Mouse (Mus musculus): ENCODE data around the gene Aff3.
A peak's percentile ranks its signal among the peaks of the same experiment; 100 is the strongest.

Gene Aff3

DNA sequence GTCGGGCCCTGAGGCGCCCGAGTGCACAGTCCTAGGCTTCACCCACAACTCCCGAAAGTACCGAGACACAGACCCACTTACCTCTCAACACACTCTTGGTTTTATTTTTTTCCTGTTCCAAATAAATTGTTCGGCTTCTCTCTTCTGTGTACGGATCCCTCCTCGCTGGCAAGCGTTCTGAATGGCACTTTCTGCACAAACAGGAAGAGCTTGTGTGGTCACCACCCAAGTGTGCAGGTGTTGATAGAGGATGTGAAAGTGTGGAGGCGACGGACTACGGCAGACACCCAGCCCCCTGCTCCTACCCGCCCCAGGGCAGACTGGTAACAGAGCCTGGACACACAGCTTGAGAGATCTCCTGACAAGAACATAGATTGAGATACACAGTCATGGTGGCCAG is at the start of gene Aff3:
Aff3 (minus strand) TSS at position 179 of the 400 bp plus-strand sequence.
- DNase-seq, result peak; percentile 65 to 78

DNA sequence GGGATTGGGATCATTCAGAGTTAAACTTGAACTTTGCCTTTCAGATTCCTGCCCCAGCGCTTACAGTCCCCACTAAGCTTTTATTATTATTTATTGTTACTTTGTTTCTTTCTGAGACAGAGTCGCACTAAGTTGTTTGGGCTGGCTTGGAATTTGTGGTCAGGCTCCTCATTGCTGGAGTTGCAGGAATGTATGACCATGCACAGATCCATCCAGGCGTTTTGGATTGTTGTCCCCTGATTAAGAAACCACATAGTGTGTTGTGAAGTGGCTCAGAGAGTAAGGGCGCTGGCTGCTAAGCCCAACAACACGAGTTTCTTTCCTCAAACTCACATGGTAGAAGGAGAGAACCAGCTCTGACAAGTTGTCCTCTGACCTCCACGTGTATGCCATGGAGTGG is 35.9 kb upstream of the Aff3 start:
- no peak for DNase-seq

DNA sequence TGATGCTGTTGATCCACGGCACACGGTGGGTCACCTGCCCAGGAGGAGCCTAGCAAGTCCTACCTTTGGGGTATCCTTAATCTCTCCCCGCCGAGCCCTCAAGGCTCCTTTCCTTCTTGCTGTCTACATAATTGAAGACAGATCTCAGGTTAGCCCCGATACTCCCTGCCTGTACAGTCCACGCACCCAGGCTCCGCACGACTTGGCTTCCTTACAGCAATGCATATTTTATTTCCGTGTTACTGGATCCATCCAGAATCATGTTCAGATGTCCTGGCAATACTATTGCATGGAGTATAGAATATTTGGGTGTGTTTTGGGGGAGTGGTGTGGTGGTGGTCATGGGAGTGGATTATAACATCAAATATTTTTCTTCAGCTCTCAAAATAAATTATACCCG is 34.5 kb upstream of the Aff3 start:
- no peak for DNase-seq

DNA sequence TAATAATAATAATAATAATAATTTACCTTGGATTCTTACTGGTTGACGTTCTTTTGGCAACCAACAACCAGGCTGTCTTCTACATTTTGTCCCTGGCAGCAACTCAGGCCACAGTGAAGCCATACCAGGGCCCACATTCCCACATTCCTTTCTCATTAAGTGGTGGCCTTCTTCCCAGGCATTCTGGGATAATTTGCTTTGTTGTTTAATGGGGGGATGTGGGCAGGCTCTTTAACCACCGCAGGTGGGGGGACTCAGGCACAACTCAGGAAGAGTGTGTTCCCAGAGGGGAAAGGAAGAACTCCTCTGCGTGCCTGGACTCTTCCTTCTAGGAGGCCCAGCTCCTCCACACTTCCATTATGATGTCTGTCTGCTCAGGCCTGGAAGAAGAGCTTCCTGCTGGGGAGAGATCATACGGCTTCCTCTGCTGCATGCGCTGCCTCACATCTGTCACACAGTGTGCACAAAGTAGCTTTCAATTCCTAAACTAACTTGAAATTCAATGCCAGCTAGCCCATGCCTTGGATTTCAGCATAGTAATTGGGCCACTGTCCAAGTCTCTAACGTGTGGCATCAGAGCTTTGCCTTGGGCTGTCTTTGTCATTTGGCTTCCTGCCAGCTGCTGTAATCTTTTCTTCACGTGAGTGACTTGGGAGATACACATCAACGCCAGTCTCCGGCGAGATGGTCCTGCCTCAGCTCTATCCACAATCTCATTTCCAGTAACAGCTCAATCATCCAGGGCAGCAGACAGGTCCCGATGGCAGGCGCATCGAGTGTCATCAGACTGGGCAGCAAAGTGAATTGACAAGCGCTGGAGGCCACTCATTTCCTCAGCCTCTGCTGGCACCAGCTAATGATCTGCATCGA is 31.3 kb upstream of the Aff3 start:
- no peak for DNase-seq

DNA sequence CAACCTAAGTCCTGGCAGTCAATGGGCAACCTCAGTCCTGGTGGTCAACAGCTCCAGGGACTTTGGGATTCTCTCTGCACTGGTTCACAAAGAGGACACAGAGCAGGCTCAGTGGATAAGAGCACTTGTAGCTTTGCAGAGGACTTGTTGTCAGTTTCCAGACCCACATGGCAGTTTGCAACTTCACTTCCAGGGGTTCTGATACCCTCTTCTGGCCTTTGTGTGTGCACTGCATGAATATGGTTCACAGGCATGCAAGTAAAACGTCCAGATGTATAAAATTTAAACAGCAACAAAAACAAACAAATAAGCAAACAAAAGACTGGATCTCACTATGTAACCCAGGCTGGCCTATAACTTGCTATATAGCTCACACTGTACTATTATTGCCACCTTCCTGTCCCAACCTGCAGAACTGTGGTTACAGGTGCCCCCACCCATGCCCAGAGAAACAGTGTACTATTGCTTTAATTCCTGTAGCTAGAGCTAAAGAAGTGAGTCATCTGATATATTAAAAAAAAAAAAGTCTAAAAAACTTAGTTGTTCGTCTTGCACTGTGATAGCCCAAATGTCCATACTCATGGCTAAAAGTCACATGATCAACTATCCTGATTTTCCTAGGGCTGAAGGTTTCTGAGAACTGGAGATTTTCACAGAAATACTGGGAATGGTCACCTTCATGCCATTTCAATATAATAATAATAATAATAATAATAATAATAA is 30.5 kb upstream of the Aff3 start:
- DNase-seq, result no peak

DNA sequence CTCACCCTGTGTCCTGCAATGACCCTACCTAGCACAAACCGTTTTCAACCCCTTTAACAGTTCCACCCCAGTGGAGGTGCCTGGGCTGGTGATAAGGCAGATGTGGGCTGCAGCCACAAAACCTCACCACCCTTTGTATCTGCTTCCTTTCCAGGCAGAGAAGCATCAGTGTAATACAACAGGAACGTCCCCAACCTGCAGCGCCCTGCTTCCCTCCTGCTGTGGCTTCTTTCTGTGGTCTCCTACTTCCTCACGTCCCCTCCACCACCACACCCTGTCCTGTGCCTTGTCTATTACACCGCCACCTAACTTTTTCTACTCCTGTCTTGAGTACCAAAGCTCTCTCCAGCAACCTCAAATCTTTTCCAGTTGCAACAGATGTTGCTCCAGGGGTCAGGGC is 29.4 kb upstream of the Aff3 start:
- DNase-seq, result peak; percentile 38 to 43

DNA sequence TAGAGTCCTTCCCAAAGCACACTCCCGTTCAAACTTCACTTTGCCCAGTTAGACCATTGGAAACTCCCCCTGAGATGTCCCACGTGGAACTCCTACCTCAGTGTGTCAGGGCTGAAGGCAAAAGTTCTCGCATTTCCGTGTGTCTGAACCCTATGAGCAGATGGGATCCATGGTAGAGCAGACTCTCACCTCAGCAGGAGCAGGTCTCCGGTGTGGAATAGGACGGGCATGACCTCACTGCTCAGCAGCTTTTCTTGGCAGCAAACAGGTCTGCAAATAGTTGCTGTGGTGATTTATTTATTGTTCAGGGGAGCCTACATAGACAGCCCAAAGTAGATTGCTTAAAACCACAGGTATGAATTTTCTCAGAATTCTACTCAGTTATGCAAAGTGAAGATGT is 25.7 kb upstream of the Aff3 start:
- DNase-seq, result no peak

DNA sequence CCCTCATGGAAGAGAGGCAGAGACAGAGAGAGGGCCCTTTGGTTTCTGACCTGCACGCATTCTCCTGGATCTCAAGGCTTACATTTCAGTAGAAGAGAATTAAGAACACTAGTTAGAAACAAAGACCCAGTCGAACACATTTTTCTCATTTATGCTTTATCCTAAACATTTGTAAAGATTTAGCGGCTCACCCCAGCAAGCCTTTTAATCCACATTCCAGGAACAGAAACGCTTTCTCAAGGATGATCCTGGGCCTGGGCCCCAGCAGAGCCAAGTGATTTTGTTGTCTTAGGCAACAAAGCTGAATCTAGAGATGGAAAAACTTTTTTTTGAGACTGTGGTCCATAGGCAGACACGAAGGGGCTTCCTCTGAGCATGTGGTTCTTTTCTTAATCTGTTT is 23.5 kb upstream of the Aff3 start:
- DNase-seq, result no peak

DNA sequence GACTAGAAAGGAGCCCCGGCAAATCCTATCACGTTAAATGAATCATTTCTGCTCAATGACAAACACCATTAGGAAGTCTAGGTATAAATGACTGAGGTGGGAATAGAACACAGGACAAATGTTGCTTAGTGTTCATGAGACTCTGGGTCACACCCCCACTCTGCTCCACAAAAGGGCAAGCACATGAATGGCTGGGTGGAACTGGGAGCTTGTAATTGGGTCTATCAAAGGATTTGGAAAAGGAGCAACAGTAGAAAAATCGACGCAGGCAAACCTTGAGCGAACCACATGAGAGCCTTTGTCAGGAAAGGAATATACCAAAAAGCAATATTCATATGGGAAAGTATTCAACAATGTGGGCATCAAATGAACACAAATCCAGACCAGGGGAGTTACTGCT is 21.0 kb upstream of the Aff3 start:
- DNase-seq, result no peak

DNA sequence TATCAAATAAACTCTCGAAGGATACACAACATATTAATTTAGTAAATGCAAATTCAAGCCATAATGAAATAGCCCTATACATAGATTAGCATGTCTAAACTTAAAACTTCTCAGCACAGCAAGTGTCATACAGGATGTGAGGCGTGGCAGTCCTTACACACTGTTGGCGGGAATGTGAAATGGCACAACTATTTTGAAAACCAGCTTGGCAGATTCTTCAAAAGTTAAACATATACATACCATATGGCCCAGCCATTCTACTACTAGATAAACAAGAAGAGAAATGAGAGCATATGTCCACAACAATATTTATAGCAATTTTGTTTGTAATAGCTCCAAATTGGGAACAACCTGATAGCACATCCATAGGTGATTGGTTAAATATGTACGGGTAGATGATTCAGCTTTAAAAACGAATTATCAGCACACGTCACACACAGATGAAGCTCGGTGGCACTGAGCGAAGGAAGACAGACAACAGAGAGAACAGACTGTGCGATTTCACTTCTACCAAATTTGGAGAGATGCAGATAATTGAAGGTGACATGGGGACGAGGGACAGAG is 18.5 kb upstream of the Aff3 start:
- DNase-seq, result no peak

DNA sequence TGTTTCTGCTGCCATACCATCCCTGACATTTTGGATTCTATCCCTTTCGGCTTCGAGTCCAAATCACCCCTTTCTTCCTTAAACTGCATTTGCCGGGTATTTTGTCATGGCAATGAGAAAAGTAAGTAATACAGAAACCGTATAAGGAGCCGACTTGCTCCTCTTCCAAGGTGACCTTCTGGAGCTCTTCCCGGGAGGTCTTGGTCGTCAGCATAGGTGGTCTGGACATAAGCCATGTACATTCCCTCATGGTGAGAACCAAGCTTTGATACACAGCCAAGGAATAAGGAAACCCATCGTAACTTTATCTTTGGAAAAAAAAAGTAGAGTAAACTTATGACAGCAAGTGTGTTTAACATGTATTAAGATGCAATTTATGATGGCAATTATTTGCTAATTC is 15.1 kb upstream of the Aff3 start:
- DNase-seq, result no peak

DNA sequence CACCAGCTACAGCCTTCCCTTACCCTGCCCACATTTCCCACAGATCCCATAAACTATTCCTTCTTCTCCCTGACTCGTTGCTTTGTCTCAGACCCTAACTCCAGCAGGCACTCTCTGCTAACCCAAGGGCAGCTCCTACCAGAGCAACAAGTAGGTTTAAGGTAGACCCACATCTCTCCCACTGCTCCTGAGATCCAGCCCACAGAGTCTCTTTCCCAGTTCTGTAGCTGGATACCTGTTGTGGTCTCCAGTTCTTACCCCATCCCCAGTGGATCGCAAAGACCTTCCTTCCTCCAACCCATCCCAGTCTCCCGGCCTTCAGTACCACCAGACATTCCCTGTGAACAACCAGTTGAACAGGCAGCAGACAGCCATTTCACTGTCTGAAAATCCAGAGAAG is 7.0 kb upstream of the Aff3 start:
- DNase-seq, result no peak

DNA sequence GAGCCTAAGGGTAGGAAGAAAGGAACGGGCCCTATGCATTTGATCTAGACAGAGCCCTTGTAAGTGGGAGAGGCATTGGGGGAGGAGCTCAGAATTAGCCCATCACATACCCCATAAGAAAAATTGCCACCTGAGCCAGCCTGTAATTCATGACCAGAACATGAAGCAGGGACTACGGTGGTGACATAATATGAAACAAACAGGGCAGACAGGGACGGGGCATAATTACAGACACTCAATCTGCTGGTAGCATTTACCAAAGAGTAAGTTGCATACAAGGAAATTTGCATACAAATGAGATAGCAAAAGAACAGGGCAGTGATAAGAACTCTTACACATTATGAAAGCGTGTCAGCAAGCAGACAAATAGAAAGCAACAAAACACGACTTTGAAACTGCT is 6.3 kb upstream of the Aff3 start:
- DNase-seq, result no peak

DNA sequence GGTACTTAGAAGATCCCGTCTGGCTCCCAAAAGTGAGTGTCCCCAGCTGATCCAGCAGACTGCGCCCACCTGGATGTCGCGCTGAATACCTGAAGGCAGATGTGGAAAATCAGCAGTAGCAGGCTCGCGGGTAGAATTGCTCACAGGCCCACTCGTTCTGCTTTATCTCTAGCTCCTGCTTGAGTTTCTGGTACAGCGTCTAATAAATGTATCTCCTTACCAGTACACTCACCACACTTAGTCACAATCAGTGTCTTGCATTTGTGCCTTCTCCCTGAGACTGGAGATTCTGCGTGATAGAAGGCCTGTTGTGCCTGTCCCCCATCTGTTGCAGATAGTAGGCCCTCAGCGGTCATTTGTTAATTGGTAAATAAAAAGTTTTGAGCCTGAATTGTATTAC is 3.6 kb upstream of the Aff3 start:
- DNase-seq, result no peak

DNA sequence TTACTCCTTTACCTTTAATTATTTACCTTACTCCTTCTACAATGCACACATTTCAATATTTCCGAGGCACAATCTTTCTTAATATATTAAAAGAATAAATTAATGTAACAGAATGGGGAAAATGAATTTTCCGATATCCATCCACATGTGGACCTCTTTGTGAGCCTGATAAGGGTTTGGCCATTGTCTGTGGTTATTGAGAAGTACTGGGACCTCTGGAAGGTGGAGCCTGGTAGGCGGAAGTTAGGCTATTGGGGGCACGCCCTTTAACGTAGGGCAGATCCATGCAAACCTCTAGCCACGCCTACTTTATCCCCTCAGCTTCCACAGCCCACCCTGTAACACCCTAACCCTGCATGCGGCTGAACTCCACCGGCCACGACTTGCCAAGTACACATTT is 3.1 kb upstream of the Aff3 start:
- DNase-seq, result no peak

DNA sequence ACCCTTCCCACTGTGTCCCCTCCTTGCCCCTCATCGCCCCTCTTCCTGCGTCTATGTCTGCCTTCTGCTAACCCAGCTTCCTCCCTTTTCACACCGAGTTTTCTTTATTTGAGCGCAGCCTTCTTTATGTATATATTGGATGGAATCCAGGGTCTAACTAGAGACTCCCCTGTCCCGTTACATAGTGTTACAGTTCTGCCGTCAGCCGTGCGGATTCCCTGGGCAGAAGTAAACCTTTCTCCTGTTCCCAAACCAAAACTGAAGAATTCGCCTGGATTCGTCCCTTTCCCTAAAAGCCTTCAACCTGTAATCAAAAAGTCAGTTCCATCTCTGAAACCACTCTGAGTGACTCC is 2.0 kb upstream of the Aff3 start:
- DNase-seq, result no peak

DNA sequence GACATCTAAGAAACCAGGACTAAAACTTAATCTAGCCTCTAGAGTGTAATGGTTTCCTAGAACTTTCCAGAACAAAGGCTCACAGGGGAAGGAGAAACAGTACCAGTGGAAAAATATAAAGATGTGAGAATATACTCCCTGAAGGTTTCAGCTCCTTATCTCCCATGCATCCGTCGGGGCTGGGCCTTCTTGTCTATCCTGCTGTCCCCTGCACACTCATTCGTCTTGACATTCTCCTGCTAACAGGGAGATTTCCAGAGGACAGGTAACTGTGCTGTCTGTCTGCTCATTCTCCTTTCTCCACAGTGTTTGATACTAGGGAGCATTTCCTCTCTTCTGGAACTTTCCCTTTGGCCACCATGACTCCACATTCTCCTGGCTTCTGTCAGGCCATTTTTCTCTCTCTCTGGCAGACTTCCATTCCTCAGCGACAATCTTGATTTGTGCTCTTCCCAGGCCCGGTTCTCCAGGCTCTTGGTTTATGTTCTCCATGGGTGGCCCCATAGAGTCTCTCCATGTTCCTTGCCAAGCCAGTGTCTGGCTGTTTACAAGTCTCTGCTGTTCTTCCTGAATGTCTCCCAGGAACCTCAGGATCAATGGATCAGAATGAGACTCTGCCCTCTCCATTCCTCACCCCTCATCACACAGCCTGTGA is 1.5 kb upstream of the Aff3 start:
- no peak for DNase-seq

DNA sequence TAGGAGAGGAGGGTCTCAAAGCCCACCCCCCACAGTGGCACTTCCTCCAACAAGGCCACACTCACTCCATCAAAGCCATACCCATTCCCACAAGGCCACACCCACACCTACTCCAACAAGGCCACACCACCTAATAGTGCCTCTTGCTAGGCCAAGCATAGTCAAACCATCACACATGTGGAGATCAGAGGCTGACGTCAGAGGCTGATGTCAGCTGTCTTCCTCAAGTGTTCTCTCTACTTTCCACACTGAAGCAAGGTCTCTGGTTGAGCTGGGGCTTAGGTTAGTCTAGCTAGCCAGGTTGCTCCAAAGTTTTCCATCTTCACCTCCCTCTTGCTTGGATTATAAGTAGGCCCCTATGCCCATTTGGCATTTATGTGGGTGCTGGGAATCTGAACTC is 856 bp upstream of the Aff3 start:
- peak; percentile 22 to 25 for DNase-seq

DNA sequence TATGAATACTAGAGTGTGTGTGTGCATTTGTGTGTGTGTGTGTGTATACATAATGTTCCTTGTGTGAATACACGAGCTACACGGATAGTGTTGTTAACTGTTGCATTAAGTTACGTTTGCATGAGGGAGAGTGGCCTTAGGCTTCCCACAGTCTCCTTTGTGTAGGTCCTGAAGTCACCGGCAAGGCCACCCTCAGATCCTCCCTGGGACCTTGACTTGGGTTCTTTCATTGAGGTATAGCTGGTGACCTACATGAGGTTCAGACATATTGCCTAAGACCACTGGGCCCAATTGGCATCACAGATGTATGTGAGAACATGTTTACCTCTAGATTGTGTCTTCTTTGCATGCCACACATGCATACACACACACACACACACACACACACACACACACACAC is 494 bp downstream of the Aff3 start:
- no peak for DNase-seq

DNA sequence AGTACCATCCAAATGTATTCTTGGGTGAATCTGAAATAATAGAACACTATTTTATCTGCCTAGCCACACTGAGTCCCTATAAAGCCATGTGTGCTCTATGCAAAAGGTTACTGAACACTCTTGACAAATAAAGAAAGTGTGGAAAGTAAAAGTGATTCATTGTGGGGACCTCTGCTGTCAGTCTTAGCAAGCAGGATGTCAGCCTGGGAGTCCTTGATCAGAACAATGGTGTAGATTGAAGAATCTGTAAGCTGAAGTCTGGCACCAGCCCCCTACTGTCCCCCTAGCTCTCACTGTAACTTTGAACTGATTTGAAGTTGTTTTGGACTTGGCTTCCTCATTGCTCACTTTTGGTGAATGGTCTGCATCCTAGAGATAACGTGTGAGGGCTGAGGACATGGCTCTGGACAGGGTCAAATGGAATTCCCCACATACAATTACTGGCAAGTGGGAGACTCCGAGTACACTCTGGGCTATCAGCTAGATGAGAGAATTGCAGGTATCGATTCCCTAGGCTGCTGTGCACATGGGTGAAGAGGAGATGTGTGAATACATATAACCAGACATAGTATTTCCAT is 2.0 kb downstream of the Aff3 start:
- no peak for DNase-seq

DNA sequence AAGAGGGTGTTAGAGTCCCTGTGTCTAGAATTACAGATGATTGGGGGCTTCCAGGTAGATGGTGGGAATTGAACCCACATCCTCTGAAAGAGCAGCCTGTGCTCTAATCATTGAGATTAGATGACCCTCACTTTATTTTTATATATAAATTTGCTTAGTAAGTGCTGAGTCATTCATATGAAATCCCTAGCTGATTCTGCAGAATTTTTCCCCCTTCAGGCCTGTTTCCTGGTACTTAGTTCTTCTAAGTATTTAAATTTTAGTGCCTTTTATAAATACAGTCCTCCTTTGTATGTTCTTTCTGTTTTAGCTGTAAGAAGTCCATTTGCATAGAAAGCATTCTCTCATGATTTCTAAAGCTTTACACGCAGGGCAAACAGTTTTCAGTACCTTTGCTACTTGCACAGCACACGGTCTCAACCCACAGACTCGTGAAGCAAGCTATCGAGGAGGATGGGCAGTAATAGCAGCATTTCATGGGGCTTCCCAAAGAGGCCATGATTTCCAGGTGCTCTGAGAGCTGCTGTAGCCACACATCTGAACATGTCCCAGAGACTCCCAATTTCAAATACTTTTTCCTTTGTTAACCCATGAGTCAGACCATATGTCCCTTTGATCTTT is 5.7 kb downstream of the Aff3 start:
- DNase-seq, result no peak

DNA sequence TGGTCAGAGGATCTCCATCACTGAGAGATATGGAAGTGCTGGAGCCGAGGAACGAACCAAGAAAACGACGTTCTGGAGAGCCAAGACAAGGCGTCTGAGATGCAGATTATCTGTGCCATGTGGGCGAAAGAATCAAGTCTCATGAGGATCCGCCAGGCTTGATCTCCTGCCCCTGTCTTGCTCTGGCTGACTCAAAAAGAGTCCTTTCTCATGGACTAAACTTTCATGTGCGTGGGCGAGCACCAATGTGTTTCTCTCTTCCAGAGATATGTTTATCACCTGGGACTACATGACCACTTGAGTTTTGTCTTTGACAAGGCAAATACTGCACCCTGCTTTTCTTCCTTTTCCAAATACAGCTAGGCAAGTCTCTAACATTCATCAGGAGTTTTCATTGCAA is 6.4 kb downstream of the Aff3 start:
- DNase-seq, result no peak

DNA sequence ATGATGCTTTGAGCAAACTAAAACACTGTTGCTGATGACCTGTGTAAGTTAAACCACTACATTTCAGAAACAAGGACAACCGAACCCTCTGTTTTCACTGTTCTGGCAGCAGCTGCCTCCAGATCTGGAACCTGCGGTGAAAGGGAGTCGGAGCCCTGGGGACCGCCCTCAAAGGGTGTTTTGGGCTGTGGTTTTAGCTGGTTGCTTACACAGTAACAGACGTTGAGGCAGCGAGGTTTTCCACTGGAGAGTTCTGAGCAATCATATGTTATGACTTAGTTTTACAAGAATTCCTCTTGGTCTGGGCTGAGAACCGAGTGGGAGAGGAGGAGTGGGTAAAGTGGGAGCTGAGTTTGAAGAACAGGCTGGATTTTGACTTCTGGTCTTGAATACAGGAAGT is 7.1 kb downstream of the Aff3 start:
- peak; percentile 32 to 37 for DNase-seq
